Mouse (Mus musculus) embryonic fibroblast, embryonic 13.5 days (primary cell): ENCODE results near the gene Zfp462.

Experiments
- CTCF ChIP-seq: IDR thresholded peaks from 2 replicates; pipeline ENCODE4 v1.5.1; 2011; ENCODE audit warnings: mild to moderate bottlenecking, control low read depth, low read length, moderate library complexity, borderline replicate concordance; ENCODE audit not compliant: insufficient read depth
- POLR2A ChIP-seq: IDR thresholded peaks from 2 replicates; pipeline ENCODE4 v1.6.1; 2011; ENCODE audit warnings: low read depth, mild to moderate bottlenecking, control low read depth, low read length, moderate library complexity

- no peak for TF ChIP-seq CTCF
- TF ChIP-seq POLR2A = peak; percentile 41
Measured at GRCm38 (mm10) chr4:54945603-54946445, 976 bp downstream of the Zfp462 start.
